Mouse (Mus musculus): Measurements from ENCODE around the gene Trim30b. TPM values are rescaled to one million over a fixed set of nuclear protein-coding genes. Genes with fewer than 3 reads are reported as not detected.
"Not testable (repeated sequence)": the region's sequence is repeated elsewhere in the genome, so short reads cannot be mapped to it uniquely, and the experiment has no call there.

Gene Trim30b
- polyA plus RNA-seq (2021), result not detected

GRCm38 (mm10) chr7:104369736-104370414 is at the start of gene Trim30b:
Gene Trim30b, minus strand, starts transcription at chr7:104369884.
- ChIA-PET CTCF (no interaction called here), POLR2A (no interaction called here)
- no peak for ATAC-seq
- in situ Hi-C loops (cut with MboI; ENCODE audit: low pct_unique_long_range_greater_than_20kb), result no loop called here
- no peaks in the 10 kb centered on the region for H3K27me3 ChIP-seq
- no peak for DNase-seq (ENCODE audit: low read depth, low spot score)
- peak; percentile 21 for TF ChIP-seq CTCF (IDR thresholded peaks at IDR 0.05)

- ChIA-PET POLR2A (no interaction called here), CTCF (interaction anchor here (1.3 kb wide), 1 partner anchor 17 kb away, joined by 3 read pairs; no protein-coding TSS in a partner anchor)
- in situ Hi-C loops (cut with MboI; ENCODE audit: low pct_unique_long_range_greater_than_20kb), result no loop called here
- DNase-seq (ENCODE audit: low read depth, low spot score) (no peak), ATAC-seq (no peak)
- no peak for TF ChIP-seq CTCF (IDR thresholded peaks at IDR 0.05)
- no peaks in the 10 kb centered on the region for H3K27me3 ChIP-seq
Measured at GRCm38 (mm10) chr7:104404460-104404950, 34.8 kb upstream of the Trim30b start.

- TF ChIP-seq CTCF (IDR thresholded peaks at IDR 0.05), result no peak
Measured at GRCm38 (mm10) chr7:104401140-104401539, 31.5 kb upstream of the Trim30b start.

GRCm38 (mm10) chr7:104400698-104401097 is 31.0 kb upstream of the Trim30b start, which contains the start of gene Trim30c:
Gene Trim30c, minus strand, starts transcription at chr7:104400837.
- in situ Hi-C loops (cut with MboI; ENCODE audit: low pct_unique_long_range_greater_than_20kb), result no loop called here
- no peak for ATAC-seq
- DNase-seq (ENCODE audit: low read depth, low spot score), result no peak
- ChIA-PET CTCF (no interaction called here), POLR2A (no interaction called here)
- no peaks in the 10 kb centered on the region for H3K27me3 ChIP-seq
- no peak for TF ChIP-seq CTCF (IDR thresholded peaks at IDR 0.05)

More at GRCm38 (mm10) chr7:104401140-104401539, 31.5 kb upstream of the Trim30b start:
- ChIA-PET POLR2A (no interaction called here), CTCF (no interaction called here)
- no peaks in the 10 kb centered on the region for H3K27me3 ChIP-seq
- no peak for ATAC-seq
- DNase-seq (ENCODE audit: low read depth, low spot score), result no peak
- in situ Hi-C loops (cut with MboI; ENCODE audit: low pct_unique_long_range_greater_than_20kb), result no loop called here

- H3K27me3 ChIP-seq, result no peaks in the 10 kb centered on the region
- POLR2A ChIA-PET, result no interaction called here
- in situ Hi-C loops (cut with MboI; ENCODE audit: low pct_unique_long_range_greater_than_20kb), result no loop called here
- CTCF ChIA-PET, result no interaction called here
- ATAC-seq, result no peak
- no peak for DNase-seq (ENCODE audit: low read depth, low spot score)
- TF ChIP-seq CTCF (IDR thresholded peaks at IDR 0.05), result no peak
Measured at GRCm38 (mm10) chr7:104398492-104398891, 28.8 kb upstream of the Trim30b start.

- ChIA-PET CTCF (interaction anchor here (1.3 kb wide), 2 partner anchors 13 to 63 kb away, joined by 4 read pairs; no protein-coding TSS in a partner anchor), POLR2A (no interaction called here)
- DNase-seq (ENCODE audit: low read depth, low spot score) (no peak), ATAC-seq (no peak)
- no peak for TF ChIP-seq CTCF (IDR thresholded peaks at IDR 0.05)
- H3K27me3 ChIP-seq, result no peaks in the 10 kb centered on the region
- in situ Hi-C loops (cut with MboI; ENCODE audit: low pct_unique_long_range_greater_than_20kb), result no loop called here
Measured at GRCm38 (mm10) chr7:104366339-104366738, 3.3 kb downstream of the Trim30b start.

GRCm38 (mm10) chr7:104353600-104353967 is 16.1 kb downstream of the Trim30b start:
- DNase-seq (ENCODE audit: low read depth, low spot score) (no peak), ATAC-seq (peak; percentile 40)
- POLR2A ChIA-PET, result no interaction called here
- CTCF ChIA-PET, result no interaction called here
- in situ Hi-C loops (cut with MboI; ENCODE audit: low pct_unique_long_range_greater_than_20kb), result no loop called here
- H3K27me3 ChIP-seq, result no peaks in the 10 kb centered on the region
- no peak for TF ChIP-seq CTCF (IDR thresholded peaks at IDR 0.05)

GRCm38 (mm10) chr7:104352717-104353599 is 16.7 kb downstream of the Trim30b start, which contains the start of gene Trim12c:
Gene Trim12c, minus strand, starts transcription at chr7:104353362.
- no peak for TF ChIP-seq CTCF (IDR thresholded peaks at IDR 0.05)
- peak; percentile 100 for ATAC-seq
- H3K27me3 ChIP-seq, result no peaks in the 10 kb centered on the region
- in situ Hi-C loops (cut with MboI; ENCODE audit: low pct_unique_long_range_greater_than_20kb), result no loop called here
- CTCF ChIA-PET, result interaction anchor here (0.9 kb wide), 1 partner anchor 16 kb away, joined by 3 read pairs; no protein-coding TSS in a partner anchor
- POLR2A ChIA-PET, result no interaction called here
- DNase-seq (ENCODE audit: low read depth, low spot score), result peak; percentile 38

GRCm38 (mm10) chr7:104348043-104348442 is 21.6 kb downstream of the Trim30b start:
- in situ Hi-C loops (cut with MboI; ENCODE audit: low pct_unique_long_range_greater_than_20kb); CTCF ChIA-PET; DNase-seq (ENCODE audit: low read depth, low spot score); H3K27me3 ChIP-seq; POLR2A ChIA-PET; ATAC-seq: not testable (repeated sequence)

- CTCF ChIA-PET; H3K27me3 ChIP-seq; ATAC-seq; DNase-seq (ENCODE audit: low read depth, low spot score); POLR2A ChIA-PET; in situ Hi-C loops (cut with MboI; ENCODE audit: low pct_unique_long_range_greater_than_20kb): not testable (repeated sequence)
Measured at GRCm38 (mm10) chr7:104340744-104341143, 28.9 kb downstream of the Trim30b start.

GRCm38 (mm10) chr7:104335547-104335946 is 34.1 kb downstream of the Trim30b start:
- ATAC-seq; CTCF ChIA-PET; POLR2A ChIA-PET; in situ Hi-C loops (cut with MboI; ENCODE audit: low pct_unique_long_range_greater_than_20kb); DNase-seq (ENCODE audit: low read depth, low spot score); H3K27me3 ChIP-seq: not testable (repeated sequence)

- H3K27me3 ChIP-seq; CTCF ChIA-PET; DNase-seq (ENCODE audit: low read depth, low spot score); ATAC-seq; POLR2A ChIA-PET; in situ Hi-C loops (cut with MboI; ENCODE audit: low pct_unique_long_range_greater_than_20kb): not testable (repeated sequence)
Measured at GRCm38 (mm10) chr7:104329171-104329570, 40.5 kb downstream of the Trim30b start, which contains the start of gene Trim34b. Gene Trim34b, plus strand, starts transcription at chr7:104329471.
